Mouse (Mus musculus) effector memory CD4-positive, alpha-beta T cell, adult 7 months (primary cell): ENCODE results near the gene Ercc4. TPM values are rescaled to one million over a fixed set of nuclear protein-coding genes. Genes with fewer than 3 reads are reported as not detected.

Experiments
- polyA plus RNA-seq: library from polyadenylated mRNA; unstranded; fragments of 100-300 nt; shearing (Covaris generic); gene quantifications from one replicate; pipeline ENCODE4 v1.2.1, GENCODE M21; 2017

Ercc4 gene
- polyA plus RNA-seq = 34.9 TPM

DNA sequence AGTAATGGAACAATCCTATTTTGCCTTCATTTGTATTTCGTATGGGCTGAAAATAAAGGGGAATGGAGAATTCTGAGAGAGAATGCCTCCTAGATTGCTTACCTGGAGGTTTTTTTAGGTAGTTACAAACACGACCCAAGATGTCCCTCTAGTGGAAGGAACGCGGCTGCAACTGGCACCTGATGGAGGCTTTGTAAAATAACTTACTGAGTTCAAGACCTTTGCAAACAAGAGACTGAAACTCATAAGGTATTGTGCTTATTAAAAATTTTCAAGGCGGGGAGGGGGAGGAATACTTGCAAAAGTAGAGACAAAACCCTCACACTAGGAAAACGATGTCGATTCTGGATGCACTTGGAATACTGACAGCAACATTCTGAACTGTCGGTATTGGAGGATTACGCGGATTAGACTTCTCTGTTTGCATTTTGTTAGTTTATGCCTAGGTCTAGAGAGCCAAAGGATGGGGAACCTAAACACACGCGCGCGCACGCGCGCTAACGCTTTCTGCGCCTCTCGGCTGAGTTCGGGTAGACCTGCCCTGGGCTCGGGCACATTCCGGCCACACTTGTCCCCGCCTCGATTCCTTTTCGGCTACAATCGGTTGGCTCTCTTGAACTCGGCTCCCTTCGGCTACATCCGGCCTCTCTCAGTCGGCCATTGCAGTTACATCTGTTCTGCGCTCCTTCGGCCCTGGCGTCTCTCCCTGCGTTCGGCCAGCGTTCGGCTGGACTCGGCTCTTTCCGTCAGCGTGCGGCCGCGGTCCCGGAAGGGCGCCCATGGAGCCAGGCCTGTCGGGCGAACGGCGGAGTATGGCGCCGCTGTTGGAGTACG, at the start of gene Ercc4:
TSS of gene Ercc4 (plus strand) at position 529 of the 834 bp plus-strand sequence.

Other genes starting within 250 kb of the Ercc4 start
- 10.8 TPM for gene Mrtfb, start 146.8 kb downstream of the Ercc4 start, polyA plus RNA-seq